Mouse (Mus musculus): ENCODE data around the gene Gapt.
"Not testable (repeated sequence)": the region's sequence is repeated elsewhere in the genome, so short reads cannot be mapped to it uniquely, and the experiment has no call there.

Gene Gapt

DNA sequence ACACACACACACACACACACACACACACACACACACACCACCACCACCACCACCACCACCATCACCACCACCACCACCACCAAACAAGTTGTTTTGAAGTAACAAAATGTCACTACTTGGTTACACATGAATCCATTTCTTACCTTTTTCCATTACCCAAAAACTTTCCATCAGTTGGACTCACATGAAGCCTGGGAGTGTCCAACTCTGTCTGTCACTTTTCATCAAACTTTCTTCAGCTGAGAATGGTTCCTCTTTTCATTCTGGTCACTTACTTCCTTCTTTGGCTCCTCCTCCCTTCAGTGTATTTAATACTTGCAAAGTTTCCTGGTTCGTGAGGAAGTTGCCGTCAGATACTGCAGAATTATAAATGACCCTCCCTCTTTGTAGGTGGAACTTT is at the start of gene Gapt:
Gene Gapt, minus strand, starts transcription at position 259 of the 400 bp plus-strand sequence.
- no peak for DNase-seq (ENCODE audit: low read depth in 1 of 2, low spot score in 2 of 2)

- DNase-seq (ENCODE audit: low read depth in 1 of 2, low spot score in 2 of 2), result no peak
These were observed 49.2 kb upstream of the Gapt start for GRCm38 (mm10) chr13:110406152-110406551.

DNA sequence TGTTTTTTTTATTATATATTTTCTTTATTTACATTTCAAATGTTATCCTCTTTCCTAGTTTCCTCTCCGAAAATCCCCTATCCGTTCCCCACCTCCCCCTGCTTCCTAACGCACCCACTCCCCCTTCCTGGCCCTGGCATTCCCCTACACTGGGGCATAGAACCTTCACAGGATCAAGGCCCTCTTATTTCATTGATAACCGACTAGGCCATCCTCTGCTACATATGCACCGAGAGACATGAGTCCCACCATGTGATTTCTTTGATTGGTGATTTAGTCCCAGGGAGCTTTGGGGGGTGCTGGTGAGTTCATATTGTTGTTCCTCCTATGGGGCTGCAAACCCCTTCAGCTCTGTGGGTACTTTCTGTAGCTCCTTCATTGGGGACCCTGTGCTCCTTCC is 47.7 kb upstream of the Gapt start:
- not testable (repeated sequence) for DNase-seq (ENCODE audit: low read depth in 1 of 2, low spot score in 2 of 2)

- DNase-seq (ENCODE audit: low read depth in 1 of 2, low spot score in 2 of 2), result no peak
These were observed 47.1 kb upstream of the Gapt start for GRCm38 (mm10) chr13:110404059-110404458.

GRCm38 (mm10) chr13:110401877-110402276 is 44.9 kb upstream of the Gapt start:
- DNase-seq (ENCODE audit: low read depth in 1 of 2, low spot score in 2 of 2), result no peak

DNA sequence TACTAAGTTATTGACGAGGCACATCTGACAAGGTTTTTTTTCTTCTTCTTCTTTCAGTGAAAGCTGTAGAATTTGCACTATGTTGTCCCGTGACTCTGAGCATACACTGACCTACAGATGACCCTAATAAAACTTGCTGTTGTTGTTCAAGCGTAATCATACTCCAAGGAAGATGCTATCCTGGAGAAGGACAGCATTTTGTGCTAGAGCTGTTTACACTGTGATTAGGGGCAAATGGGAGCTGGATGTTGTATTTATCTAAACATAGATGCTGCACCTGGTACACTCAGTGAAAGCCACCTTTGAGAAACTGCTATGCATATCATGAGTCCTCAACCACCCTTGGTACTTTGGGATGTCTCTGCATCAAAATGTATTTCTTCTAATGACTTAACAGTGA is 44.4 kb upstream of the Gapt start:
- DNase-seq (ENCODE audit: low read depth in 1 of 2, low spot score in 2 of 2), result no peak

- no peak for DNase-seq (ENCODE audit: low read depth in 1 of 2, low spot score in 2 of 2)
These were observed 41.7 kb upstream of the Gapt start for GRCm38 (mm10) chr13:110398513-110399270.

- no peak for DNase-seq (ENCODE audit: low read depth in 1 of 2, low spot score in 2 of 2)
These were observed 40.8 kb upstream of the Gapt start for GRCm38 (mm10) chr13:110397750-110398149.

- DNase-seq (ENCODE audit: low read depth in 1 of 2, low spot score in 2 of 2), result no peak
These were observed 39.1 kb upstream of the Gapt start for GRCm38 (mm10) chr13:110395916-110396685.

DNA sequence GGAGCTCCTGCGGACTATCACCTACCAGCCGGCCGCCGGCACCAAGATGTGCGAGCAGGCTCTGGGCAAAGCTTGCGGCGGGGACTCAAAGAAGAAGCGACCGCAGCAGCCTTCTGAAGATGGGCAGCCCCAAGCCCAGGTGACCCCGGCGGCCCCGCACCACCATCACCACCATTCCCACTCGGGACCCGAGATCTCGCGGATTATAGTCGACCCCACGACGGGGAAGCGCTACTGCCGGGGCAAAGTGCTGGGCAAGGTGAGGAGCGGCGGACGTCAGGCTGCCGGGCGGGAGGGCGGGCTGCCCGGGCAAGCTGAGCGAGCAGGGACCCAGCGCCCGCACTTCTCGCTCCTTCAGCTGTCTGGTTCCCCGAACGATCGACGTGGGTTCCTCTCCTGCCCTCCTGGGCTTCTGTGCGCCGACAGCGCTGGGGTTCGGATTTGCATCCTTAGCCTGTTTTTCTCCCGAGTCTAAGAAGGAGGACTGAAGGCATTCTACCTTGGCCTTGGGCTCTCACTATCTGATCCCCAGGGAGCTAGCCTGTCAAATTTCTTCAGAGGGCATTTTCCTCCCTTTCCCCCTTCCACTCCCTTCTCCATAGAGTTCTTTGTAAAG is 38.3 kb upstream of the Gapt start:
- DNase-seq (ENCODE audit: low read depth in 1 of 2, low spot score in 2 of 2), result no peak

DNA sequence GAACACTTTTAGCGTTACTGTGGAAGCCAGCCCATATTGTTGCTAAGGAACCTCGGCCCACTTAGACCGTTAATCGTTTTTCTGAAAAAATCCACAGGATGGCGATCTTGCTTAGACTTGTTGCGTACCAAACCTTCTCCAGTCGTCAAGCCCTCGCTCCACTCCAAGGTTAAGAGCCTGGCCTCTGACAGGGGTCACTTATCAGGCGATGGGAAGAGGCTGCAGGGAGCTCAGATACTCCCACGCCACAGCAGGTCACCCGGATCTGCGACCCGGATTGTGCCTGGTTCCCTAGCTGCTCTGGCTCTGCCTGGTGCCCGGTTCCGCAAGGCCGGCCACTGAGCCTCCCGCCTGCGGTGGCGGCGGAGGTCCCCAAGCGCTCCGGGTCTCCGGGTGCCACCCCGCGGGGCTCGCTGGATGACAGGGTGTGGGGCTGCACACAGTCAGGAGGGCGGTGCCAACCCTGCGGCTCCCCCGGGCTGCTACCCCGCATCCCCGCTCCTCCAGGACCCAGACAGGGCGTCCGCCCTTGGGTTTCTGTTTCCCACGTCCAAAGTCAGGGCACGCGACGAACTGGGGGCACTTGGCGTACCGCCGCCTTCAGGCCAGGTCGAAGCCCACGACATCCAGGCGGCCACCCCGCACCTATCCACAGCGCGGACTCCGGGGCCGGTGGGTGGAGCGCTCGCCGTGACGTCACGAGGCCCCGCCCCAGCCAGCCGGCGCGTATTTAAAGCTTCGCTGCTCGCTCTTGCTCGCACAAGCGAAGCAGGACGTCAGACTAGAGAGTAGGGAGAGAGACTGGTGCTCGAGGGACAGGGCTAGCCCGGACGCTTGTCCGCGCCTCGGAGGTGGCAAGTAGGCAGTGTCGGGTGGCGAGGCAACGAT is 37.5 kb upstream of the Gapt start, which contains the start of gene Plk2:
Gene Plk2, plus strand, starts transcription at position 756 of the 888 bp plus-strand sequence.
- peak; percentile 63 to 92 for DNase-seq (ENCODE audit: low read depth in 1 of 2, low spot score in 2 of 2)

DNA sequence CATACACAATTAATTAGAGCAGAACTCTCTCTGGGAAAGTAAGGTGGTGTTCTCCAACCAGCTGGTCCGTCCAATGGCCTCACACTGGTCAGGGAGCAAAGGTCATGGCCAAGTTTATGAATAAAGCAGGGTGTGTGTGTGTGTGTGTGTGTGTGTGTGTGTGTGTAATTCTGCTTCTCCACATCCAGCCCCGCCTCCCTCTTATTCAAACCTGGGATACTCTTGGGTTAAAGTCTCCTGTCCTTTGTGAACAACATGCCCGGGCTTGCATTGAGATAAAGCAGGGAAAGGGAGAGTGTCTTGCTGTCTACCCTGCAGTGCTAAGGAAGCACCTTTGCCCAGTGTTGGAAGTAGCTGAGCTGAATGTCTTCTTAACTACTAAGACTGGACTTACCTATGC is 35.6 kb upstream of the Gapt start:
- no peak for DNase-seq (ENCODE audit: low read depth in 1 of 2, low spot score in 2 of 2)

DNA sequence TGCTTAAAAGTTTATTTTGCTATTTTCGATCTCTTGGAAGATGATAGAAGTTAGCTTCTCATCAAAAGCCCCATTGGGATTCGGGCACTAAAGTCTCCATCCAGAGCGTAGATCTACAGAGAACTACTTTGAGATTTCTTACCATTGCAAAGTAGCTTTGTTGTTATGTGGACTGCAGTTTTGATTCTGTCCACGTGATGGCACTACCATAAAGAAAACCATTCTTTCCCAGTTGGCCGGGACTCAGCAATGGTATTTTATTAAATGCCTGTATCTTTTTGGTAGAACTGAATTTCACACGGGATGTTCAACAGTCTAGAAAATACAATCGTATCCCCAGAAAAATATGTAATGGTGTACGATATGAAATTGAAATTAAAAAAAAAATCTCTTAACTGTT is 35.2 kb upstream of the Gapt start:
- peak in 1 of 2 experiments; percentile 24 for DNase-seq (ENCODE audit: low read depth in 1 of 2, low spot score in 2 of 2)

DNA sequence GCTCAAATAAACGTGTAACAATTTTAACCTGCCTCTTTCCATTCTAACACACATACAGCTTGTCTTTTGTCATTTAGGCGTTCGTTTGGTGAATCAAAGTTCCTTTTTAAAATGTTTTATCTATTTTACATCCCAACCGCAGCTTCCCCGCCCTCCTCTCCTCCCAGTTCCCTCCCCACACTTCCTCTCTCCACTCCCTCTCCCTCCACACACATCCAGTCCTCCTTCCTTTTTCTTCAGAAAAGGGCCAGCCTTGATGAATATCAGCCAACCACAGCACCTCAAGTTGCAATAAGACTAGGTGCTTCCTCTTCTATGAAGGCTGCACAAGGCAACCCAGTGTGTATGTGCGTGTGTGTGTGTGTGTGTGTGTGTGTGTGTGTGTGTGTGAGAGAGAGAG is 27.5 kb upstream of the Gapt start:
- no peak for DNase-seq (ENCODE audit: low read depth in 1 of 2, low spot score in 2 of 2)

GRCm38 (mm10) chr13:110382447-110382901 is 25.5 kb upstream of the Gapt start:
- DNase-seq (ENCODE audit: low read depth in 1 of 2, low spot score in 2 of 2), result no peak

DNA sequence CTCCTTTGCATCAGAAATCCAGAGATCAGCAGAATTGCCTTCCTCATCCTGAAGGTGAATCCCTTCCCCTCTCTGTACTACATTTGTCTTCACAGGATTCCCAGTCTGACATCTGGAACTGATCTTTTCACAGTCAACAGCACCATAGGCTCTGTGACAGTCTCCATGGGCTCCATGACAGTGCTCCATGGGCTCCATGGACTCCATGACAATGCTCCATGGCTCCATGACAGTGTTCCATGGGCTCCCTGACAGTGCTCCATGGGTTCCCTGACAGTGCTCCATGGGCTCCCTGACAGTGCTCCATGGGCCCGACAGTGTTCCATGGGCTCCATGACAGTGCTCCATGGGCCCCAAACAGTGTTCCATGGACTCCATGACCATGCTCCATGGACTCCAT is 12.7 kb upstream of the Gapt start:
- DNase-seq (ENCODE audit: low read depth in 1 of 2, low spot score in 2 of 2), result no peak

- peak in 1 of 2 experiments; percentile 68 for DNase-seq (ENCODE audit: low read depth in 1 of 2, low spot score in 2 of 2)
These were observed 11.6 kb upstream of the Gapt start for GRCm38 (mm10) chr13:110368556-110369040.

DNA sequence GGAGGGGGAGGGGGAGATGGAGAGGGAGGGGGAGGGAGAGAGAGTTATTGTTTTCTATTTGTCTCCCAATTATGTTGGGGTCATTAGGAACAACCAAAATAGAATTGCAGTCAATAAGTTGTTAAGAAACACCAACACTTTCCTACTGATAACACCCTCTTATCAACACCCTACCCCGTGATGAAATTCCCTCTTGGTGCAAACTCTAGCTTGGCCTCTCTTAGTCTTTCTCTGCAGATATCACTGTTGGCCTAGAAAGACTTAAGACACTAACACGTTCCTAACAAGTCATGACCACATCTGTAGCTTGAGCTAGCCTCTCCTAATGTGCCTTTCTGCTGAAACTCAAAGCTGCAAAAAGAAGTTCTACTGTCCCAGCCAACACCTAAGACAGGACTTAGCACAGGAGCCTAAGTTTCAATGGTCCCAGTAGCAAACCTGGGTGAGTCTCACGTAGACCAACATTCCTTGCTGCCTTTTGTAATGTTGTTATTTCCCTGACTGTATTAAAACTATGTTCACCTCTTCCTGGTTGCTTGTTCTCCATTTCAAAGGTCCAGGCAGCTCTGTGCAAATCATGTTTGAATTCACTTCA is 11.1 kb upstream of the Gapt start:
- no peak for DNase-seq (ENCODE audit: low read depth in 1 of 2, low spot score in 2 of 2)

DNA sequence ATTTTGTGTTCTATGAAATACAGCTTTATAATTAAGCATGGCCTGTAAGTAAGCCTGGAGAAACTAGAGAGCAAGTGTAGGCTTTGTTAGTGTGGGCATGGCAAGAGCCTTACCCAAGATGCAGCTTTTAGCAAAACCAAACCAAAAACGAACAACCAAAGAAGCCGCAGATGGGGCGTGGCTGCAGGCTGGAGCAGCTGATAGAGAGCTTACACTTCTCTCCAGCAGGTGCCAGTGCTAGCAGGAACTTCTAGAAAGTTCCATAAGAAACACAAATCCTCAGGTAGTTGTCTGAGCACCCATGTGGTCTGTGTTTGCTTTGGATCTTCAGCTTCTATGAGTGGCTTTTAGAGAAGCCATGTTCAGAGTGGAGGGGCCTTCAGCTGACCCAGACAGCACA is 9.5 kb upstream of the Gapt start:
- DNase-seq (ENCODE audit: low read depth in 1 of 2, low spot score in 2 of 2), result no peak

- peak in 1 of 2 experiments; percentile 31 for DNase-seq (ENCODE audit: low read depth in 1 of 2, low spot score in 2 of 2)
These were observed 6.7 kb upstream of the Gapt start for GRCm38 (mm10) chr13:110363722-110364121.
